Mouse (Mus musculus) activated CD4-positive, CD25-positive, alpha-beta regulatory T cell, adult 4 months (primary cell): ENCODE measurements around the gene Cdh19. TPM values are rescaled to one million over a fixed set of nuclear protein-coding genes. Genes with fewer than 3 reads are reported as not detected.

Experiments
- ATAC-seq: one replicate; pipeline ENCODE4 v1.8.0; 2017
- polyA plus RNA-seq, 2 experiments: library from polyadenylated mRNA; unstranded; fragments of 100-300 nt; shearing (Covaris generic); gene quantifications; one replicate each; pipeline ENCODE4 v1.2.1; 2017

Cdh19 gene
- polyA plus RNA-seq, result not detected

- no peak for ATAC-seq
Observed at GRCm38 (mm10) chr1:110977484-110977883, at the start of gene Cdh19. TSS of gene Cdh19 (minus strand) at chr1:110977584.

GRCm38 (mm10) chr1:111020434-111021060 is 43.2 kb upstream of the Cdh19 start:
- ATAC-seq, result no peak

- no peak for ATAC-seq
Observed at GRCm38 (mm10) chr1:111017640-111018039, 40.3 kb upstream of the Cdh19 start.

- ATAC-seq, result no peak
Observed at GRCm38 (mm10) chr1:110989824-110990223, 12.4 kb upstream of the Cdh19 start.

GRCm38 (mm10) chr1:110969201-110969600 is 8.2 kb downstream of the Cdh19 start:
- no peak for ATAC-seq

- no peak for ATAC-seq
Observed at GRCm38 (mm10) chr1:110909752-110910151, 67.6 kb downstream of the Cdh19 start.

GRCm38 (mm10) chr1:110909218-110909617 is 68.2 kb downstream of the Cdh19 start:
- no peak for ATAC-seq

GRCm38 (mm10) chr1:110904266-110904665 is 73.1 kb downstream of the Cdh19 start:
- ATAC-seq, result no peak
